Comparison of ENCODE assay signal across 8 mouse cellular contexts in genomic region chr17:5769776-5770175, GRCm38 (mm10).
DNase-seq lines count a peak whose midpoint lies in the region; ATAC-seq and TF ChIP-seq lines count a peak whose summit lies in the region.

No protein-coding gene starts in this region.

- no peak for TF ChIP-seq CTCF in layer of hippocampus, adult 2 months (conservative IDR thresholded peaks at IDR 0.05)
- TF ChIP-seq CTCF in liver, postnatal 0 days (IDR thresholded peaks at IDR 0.05; ENCODE audit: low read depth) = no peak

- no peak for TF ChIP-seq EP300 in liver, postnatal 0 days (IDR thresholded peaks at IDR 0.05; ENCODE audit: low read depth)

- ATAC-seq in embryonic facial prominence, embryonic 13.5 days (ENCODE audit: insufficient number of reproducible peaks, insufficient read depth, low FRiP score, low TSS enrichment, low read depth) = no peak
- ATAC-seq in intestine, embryonic 14.5 days (replicated peaks; ENCODE audit: low FRiP score, low TSS enrichment, low read depth) = no peak
- no peak for ATAC-seq in liver, postnatal 0 days

- H3K4me1 ChIP-seq in embryonic facial prominence, embryonic 13.5 days = peaks cover 22% of the 10 kb centered on the region
- peaks cover 13% of the 10 kb centered on the region for H3K4me1 ChIP-seq in intestine, embryonic 14.5 days (replicated peaks; ENCODE audit: control insufficient read depth, insufficient read depth, low read length)
- H3K4me1 ChIP-seq in liver, postnatal 0 days (ENCODE audit: insufficient read depth) = no peaks in the 10 kb centered on the region

- H3K36me3 ChIP-seq in embryonic facial prominence, embryonic 13.5 days = no peaks in the 10 kb centered on the region
- H3K36me3 ChIP-seq in intestine, embryonic 14.5 days (ENCODE audit: control insufficient read depth, insufficient read depth, low read length) = no peaks in the 10 kb centered on the region
- H3K36me3 ChIP-seq in liver, postnatal 0 days (replicated peaks; ENCODE audit: insufficient read depth, low read length) = no peaks in the 10 kb centered on the region

- no peaks in the 10 kb centered on the region for H3K9me3 ChIP-seq in embryonic facial prominence, embryonic 13.5 days
- H3K9me3 ChIP-seq in intestine, embryonic 14.5 days (ENCODE audit: control insufficient read depth, low read length) = no peaks in the 10 kb centered on the region
- 0 out of 2 replicates have a peak, but pooled peaks cover 2% of the 10 kb centered on the region for H3K9me3 ChIP-seq in liver, postnatal 0 days (ENCODE audit: low read length)

- peak overlapping the region; percentile 39 for H3K4me3 ChIP-seq in layer of hippocampus, adult 2 months
- H3K4me3 ChIP-seq in embryonic facial prominence, embryonic 13.5 days = peak overlapping the region; percentile 36
- 0 out of 2 replicates have a peak overlapping the region, but pooled peaks have one; percentile 31 for H3K4me3 ChIP-seq in intestine, embryonic 14.5 days (ENCODE audit: low read depth, low read length)
- H3K4me3 ChIP-seq in liver, postnatal 0 days (ENCODE audit: low read depth, low read length) = no peak overlapping the region

- 25% methylated on average over 7 of the region's 7 CpGs for WGBS in embryonic facial prominence, embryonic 13.5 days
- 24% methylated on average over 7 of the region's 7 CpGs for WGBS in intestine, embryonic 14.5 days
- WGBS in liver, postnatal 0 days (ENCODE audit: insufficient replicate concordance) = 45% methylated on average over 7 of the region's 7 CpGs

- no peaks in the 10 kb centered on the region for H3K27me3 ChIP-seq in embryonic facial prominence, embryonic 13.5 days
- no peaks in the 10 kb centered on the region for H3K27me3 ChIP-seq in intestine, embryonic 14.5 days (replicated peaks; ENCODE audit: control insufficient read depth, insufficient read depth, low read length)
- H3K27me3 ChIP-seq in liver, postnatal 0 days (ENCODE audit: insufficient read depth, low read length) = no peaks in the 10 kb centered on the region

- 0 out of 2 replicates have a peak overlapping the region, but pooled peaks have one; percentile 59 for H3K9ac ChIP-seq in embryonic facial prominence, embryonic 13.5 days
- peak overlapping the region; percentile 42 for H3K9ac ChIP-seq in intestine, embryonic 14.5 days (ENCODE audit: low read length)
- no peak overlapping the region for H3K9ac ChIP-seq in liver, postnatal 0 days (replicated peaks)

- peak overlapping the region; percentile 43; the same call in 1 of the 2 replicates for H3K27ac ChIP-seq in layer of hippocampus, adult 2 months
- peak overlapping the region; percentile 93 for H3K27ac ChIP-seq in embryonic facial prominence, embryonic 13.5 days
- H3K27ac ChIP-seq in intestine, embryonic 14.5 days (ENCODE audit: low read depth) = peak overlapping the region; percentile 91
- no peak overlapping the region for H3K27ac ChIP-seq in liver, postnatal 0 days (ENCODE audit: low read depth)

- DNase-seq in layer of hippocampus, adult 2 months (ENCODE audit: low spot score in 2 of 2) = peak in 1 of 2 experiments; percentile 8
- no peak for DNase-seq in layer of hippocampus, adult 18-20 months (ENCODE audit: low spot score in 2 of 2)
- no peak for DNase-seq in intestine, embryonic 14.5 days (ENCODE audit: low spot score)
- no peak for DNase-seq in liver, postnatal 0 days
- peak; percentile 42 for DNase-seq in ovary, adult 18-20 months (ENCODE audit: low spot score)
- no peak for DNase-seq in embryo, embryonic 9.5 days (ENCODE audit: extremely low spot score)
- DNase-seq in right cerebral cortex, postnatal 14 days = no peak

- peak overlapping the region; percentile 65 for H3K4me2 ChIP-seq in embryonic facial prominence, embryonic 13.5 days
- peak overlapping the region; percentile 56 for H3K4me2 ChIP-seq in intestine, embryonic 14.5 days (ENCODE audit: low read length)
- H3K4me2 ChIP-seq in liver, postnatal 0 days (ENCODE audit: low read depth, low read length) = peak overlapping the region; percentile 59; the same call in 1 of the 2 replicates
